Mouse (Mus musculus) erythroblast, embryonic 14.5 days (primary cell): ENCODE measurements around the gene Npvf.

Experiments
- GATA1 ChIP-seq: IDR thresholded peaks from 2 replicates; pipeline ENCODE4 v1.6.1; 2012; ENCODE audit warnings: low read length, inconsistent platforms, mixed read lengths
- TAL1 ChIP-seq: IDR thresholded peaks from 3 replicates; pipeline ENCODE4 v1.6.1; 2012; ENCODE audit warnings: low read length, inconsistent platforms, mixed read lengths

DNA sequence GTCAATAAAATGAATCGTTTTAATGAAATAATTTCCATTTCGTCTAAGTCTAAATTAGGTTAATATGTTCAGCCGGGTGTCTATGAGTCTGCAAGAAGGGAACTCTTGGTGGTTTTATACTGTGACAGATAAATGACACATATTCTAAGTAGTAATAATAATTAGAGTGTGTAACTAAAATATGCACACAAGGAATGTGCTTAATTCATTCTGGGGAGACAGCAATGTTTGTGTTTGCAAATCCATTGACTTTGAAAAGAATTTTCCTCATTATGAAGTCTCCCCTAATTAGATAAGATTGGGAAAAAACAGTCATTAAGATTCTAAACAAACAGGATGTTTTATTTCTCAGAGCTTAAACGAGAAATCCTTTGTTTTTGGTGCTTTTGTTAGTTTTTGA, at the start of gene Npvf:
- TF ChIP-seq TAL1 = no peak
- no peak for TF ChIP-seq GATA1
